Mouse (Mus musculus): Measurements from ENCODE around the gene Psmb5.

- TF ChIP-seq MAX (IDR thresholded peaks at IDR 0.05) (no peak), CTCF (IDR thresholded peaks at IDR 0.05; ENCODE audit: control insufficient read depth, insufficient read depth, insufficient read length) (no peak), FOSL1 (IDR thresholded peaks at IDR 0.05; ENCODE audit: insufficient read depth, low read length, poor library complexity, severe bottlenecking) (no peak), USF1 (IDR thresholded peaks at IDR 0.05; ENCODE audit: low read depth) (no peak), MYOG (IDR thresholded peaks at IDR 0.05; ENCODE audit: control insufficient read depth, extremely low read depth, insufficient read length) (no peak), MYOD1 (IDR thresholded peaks at IDR 0.05; ENCODE audit: control insufficient read depth, insufficient read length, low read depth) (no peak), CEBPB (IDR thresholded peaks at IDR 0.05; ENCODE audit: low read depth) (no peak)
These were observed 20.7 kb downstream of the Psmb5 start for GRCm38 (mm10) chr14:54597084-54597483.
